Mouse (Mus musculus) hindbrain, embryonic 14.5 days (tissue): ENCODE data around the gene Irak4. TPM values are rescaled to one million over a fixed set of nuclear protein-coding genes. Genes with fewer than 3 reads are reported as not detected.

Experiments used
- ATAC-seq: fragments of 200-750 bp; cut with Nextera tagmentation; 2 replicates; pipeline ENCODE4 v1.8.0; 2017; ENCODE audit warnings: moderate number of reproducible peaks, mild to moderate bottlenecking, moderate TSS enrichment, moderate library complexity; ENCODE audit not compliant: low FRiP score
- DNase-seq: peaks from one replicate; pipeline ENCODE4 v3.0.0-alpha.2; 2015; ENCODE audit warnings: low spot score
- H3K27ac ChIP-seq: fragments of 300-500 bp; sonication (generic); 2 replicates; pipeline ENCODE4 v1.5.1; 2014; ENCODE audit warnings: mild to moderate bottlenecking, moderate library complexity
- H3K27me3 ChIP-seq: fragments of 300-500 bp; sonication (generic); 2 replicates; pipeline ENCODE4 v1.6.1; 2014; ENCODE audit warnings: mild to moderate bottlenecking, low read length, mixed read lengths; ENCODE audit not compliant: control insufficient read depth, insufficient read depth
- H3K36me3 ChIP-seq: fragments of 300-500 bp; sonication (generic); replicated peaks from 2 replicates; pipeline ENCODE4 v1.6.1; 2014; ENCODE audit not compliant: control insufficient read depth, insufficient read depth
- H3K4me1 ChIP-seq: fragments of 300-500 bp; sonication (generic); replicated peaks from 2 replicates; pipeline ENCODE4 v1.6.1; 2014; ENCODE audit warnings: antibody characterized with exemption, low read length, mixed read lengths; ENCODE audit not compliant: control insufficient read depth, insufficient read depth
- H3K4me2 ChIP-seq: fragments of 300-500 bp; sonication (generic); replicated peaks from 2 replicates; pipeline ENCODE4 v1.6.1; 2014; ENCODE audit warnings: mild to moderate bottlenecking, moderate library complexity
- H3K4me3 ChIP-seq: fragments of 300-500 bp; sonication (generic); replicated peaks from 2 replicates; pipeline ENCODE4 v1.5.1; 2014; ENCODE audit warnings: mild to moderate bottlenecking, low read length
- H3K9ac ChIP-seq: fragments of 300-500 bp; sonication (generic); 2 replicates; pipeline ENCODE4 v1.6.1; 2014
- H3K9me3 ChIP-seq: fragments of 300-500 bp; sonication (generic); 2 replicates; pipeline ENCODE4 v1.6.1; 2016; ENCODE audit warnings: low read length; ENCODE audit not compliant: control insufficient read depth
- WGBS: fragments of 180-500 bp; shearing (Covaris S2); extraction: QIAGEN DNeasy Blood & Tissue Kit; methylation state at CpG from one replicate; pipeline ENCODE4 v1.1.7; 2014; 5-methylcytosine and 5-hydroxymethylcytosine counted together
- polyA plus RNA-seq: library from polyadenylated mRNA; unstranded; fragments of >200 nt; fragmentation: Nextera tagmentation; extraction: Ambion mirVana; gene quantifications from 2 replicates; pipeline ENCODE4 v1.2.1, GENCODE M21; 2014

Irak4 gene
- polyA plus RNA-seq, 1 experiment from 2014 or later = 1.5 TPM

DNA sequence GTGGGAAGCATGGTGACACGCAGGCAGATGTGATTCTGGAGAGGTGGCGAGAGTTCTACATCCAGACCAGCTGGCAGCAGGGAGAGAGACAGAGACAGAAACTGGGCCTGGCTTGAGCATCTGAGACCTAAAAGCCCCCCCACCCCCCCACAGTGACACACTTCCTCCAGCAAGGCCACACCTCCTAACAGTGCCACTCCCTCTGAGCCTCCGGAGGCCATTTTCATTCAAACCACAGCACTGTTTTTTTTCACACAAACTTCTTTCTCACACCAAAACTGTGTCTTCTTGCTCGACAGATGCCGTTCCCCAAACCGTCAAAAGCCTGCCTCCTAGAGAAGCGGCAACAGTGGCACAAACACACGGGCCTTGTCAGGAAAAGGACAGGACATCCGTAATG, 10.1 kb downstream of the Irak4 start:
- Histone ChIP-seq H3K27ac (no peak overlapping the region), H3K4me2 (no peak overlapping the region), H3K9me3 (peaks cover 5% of the 10 kb centered on the region; the same call in 1 of the 2 replicates), H3K27me3 (no peaks in the 10 kb centered on the region), H3K4me1 (no peaks in the 10 kb centered on the region), H3K9ac (no peak overlapping the region), H3K36me3 (no peaks in the 10 kb centered on the region), H3K4me3 (no peak overlapping the region)
- no peak for ATAC-seq
- 94% methylated on average over 9 of the region's 9 CpGs for WGBS
- no peak for DNase-seq

DNA sequence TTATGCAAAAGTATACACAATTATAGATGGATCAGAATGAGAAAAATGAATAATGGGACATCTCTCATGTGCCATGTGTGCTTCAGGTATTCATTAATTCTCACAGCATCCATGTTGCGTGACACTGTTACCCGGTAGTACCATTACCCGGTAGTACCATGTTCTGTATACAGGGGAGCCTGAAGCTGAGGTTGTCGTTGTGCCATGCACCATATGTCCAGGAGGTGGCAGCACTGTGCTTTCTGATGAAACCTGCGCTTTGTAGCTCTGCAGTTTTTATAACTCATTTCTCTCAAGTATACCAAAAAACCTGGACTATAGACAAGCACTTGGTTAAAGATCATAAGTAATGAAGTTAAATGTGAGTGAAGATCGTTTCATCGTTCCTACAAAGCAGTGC, 14.0 kb downstream of the Irak4 start:
- H3K4me1 ChIP-seq = no peaks in the 10 kb centered on the region
- H3K36me3 ChIP-seq = no peaks in the 10 kb centered on the region
- no peaks in the 10 kb centered on the region for H3K9me3 ChIP-seq
- no peaks in the 10 kb centered on the region for H3K27me3 ChIP-seq
- peak; percentile 95 for DNase-seq
- H3K9ac ChIP-seq = no peak overlapping the region
- H3K4me3 ChIP-seq = no peak overlapping the region
- H3K27ac ChIP-seq = no peak overlapping the region
- WGBS = 26% methylated on average over 7 of the region's 7 CpGs
- ATAC-seq = peak; percentile 76; the same call in 1 of the 2 replicates
- no peak overlapping the region for H3K4me2 ChIP-seq

DNA sequence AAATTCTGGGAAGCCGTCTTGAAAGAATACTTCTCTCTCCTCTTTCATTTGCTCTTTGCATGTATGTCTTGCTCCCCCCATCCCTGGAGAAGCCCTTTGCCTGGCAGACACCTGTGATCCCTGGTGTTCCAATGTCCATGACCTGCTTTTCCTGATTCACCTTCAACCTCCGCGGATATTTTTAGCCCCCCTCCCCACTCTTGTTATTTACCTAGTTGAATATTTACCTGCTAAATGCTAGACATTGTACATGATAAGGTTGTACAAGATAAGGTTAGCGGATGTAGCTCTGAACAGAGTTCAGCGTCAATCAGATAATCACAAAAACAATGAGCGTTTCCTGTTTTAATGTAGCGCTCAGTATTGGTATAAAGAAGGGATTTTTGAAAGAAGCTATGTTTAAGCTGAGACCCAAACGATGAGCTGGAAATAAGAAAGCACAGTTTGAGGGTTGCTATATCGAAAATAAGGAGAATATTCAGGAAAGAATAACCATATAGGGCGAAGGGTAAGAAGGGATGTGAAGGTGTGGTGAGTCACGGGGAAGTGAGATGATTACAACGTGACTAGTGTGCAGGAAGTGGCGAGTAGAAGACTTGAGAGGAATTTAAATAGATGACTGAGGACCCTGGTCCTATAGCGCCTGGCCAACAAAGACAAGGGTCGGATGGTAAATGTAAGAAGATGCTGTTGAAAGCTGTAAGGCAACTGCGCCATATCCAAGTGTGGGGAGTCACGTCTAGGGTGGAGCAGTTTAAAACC, 15.6 kb downstream of the Irak4 start:
- ATAC-seq (no peak), DNase-seq (no peak)
- Histone ChIP-seq H3K9me3 (no peaks in the 10 kb centered on the region), H3K27me3 (no peaks in the 10 kb centered on the region), H3K36me3 (no peaks in the 10 kb centered on the region), H3K4me1 (no peaks in the 10 kb centered on the region), H3K27ac (no peak overlapping the region), H3K4me3 (no peak overlapping the region), H3K4me2 (no peak overlapping the region), H3K9ac (no peak overlapping the region)
- 87% methylated on average over 17 of the region's 17 CpGs for WGBS

DNA sequence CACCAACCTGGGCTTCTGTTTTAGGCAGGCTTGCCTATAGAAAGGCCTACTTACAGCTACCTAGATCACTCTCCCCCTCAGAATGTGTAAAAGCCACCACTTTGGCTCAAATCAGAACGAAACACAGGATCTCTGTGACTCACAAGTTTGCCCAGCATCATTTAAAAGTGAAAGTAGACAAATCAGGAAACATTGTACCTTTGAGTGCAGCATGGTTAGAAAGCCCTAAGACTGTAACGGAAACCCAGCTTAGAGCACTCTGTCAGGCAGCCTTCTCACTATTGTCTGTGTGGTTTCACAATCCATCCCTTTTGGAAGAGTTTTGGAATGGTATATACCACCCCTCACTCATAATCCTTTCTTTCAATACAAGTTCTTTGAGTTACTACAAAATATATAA, 21.5 kb downstream of the Irak4 start:
- Histone ChIP-seq H3K4me1 (no peaks in the 10 kb centered on the region), H3K9me3 (no peaks in the 10 kb centered on the region), H3K27me3 (no peaks in the 10 kb centered on the region), H3K36me3 (no peaks in the 10 kb centered on the region), H3K27ac (no peak overlapping the region), H3K9ac (no peak overlapping the region), H3K4me2 (no peak overlapping the region), H3K4me3 (no peak overlapping the region)
- 86% methylated on average over 2 of the region's 2 CpGs for WGBS
- no peak for DNase-seq
- ATAC-seq = no peak

- Histone ChIP-seq H3K27me3 (no peaks in the 10 kb centered on the region), H3K4me1 (no peaks in the 10 kb centered on the region), H3K27ac (no peak overlapping the region), H3K36me3 (no peaks in the 10 kb centered on the region), H3K9me3 (no peaks in the 10 kb centered on the region), H3K4me3 (no peak overlapping the region), H3K9ac (no peak overlapping the region), H3K4me2 (no peak overlapping the region)
- ATAC-seq (no peak), DNase-seq (no peak)
- 92% methylated on average over 9 of the region's 9 CpGs for WGBS
These were observed 22.4 kb downstream of the Irak4 start for GRCm38 (mm10) chr15:94565854-94566253.

DNA sequence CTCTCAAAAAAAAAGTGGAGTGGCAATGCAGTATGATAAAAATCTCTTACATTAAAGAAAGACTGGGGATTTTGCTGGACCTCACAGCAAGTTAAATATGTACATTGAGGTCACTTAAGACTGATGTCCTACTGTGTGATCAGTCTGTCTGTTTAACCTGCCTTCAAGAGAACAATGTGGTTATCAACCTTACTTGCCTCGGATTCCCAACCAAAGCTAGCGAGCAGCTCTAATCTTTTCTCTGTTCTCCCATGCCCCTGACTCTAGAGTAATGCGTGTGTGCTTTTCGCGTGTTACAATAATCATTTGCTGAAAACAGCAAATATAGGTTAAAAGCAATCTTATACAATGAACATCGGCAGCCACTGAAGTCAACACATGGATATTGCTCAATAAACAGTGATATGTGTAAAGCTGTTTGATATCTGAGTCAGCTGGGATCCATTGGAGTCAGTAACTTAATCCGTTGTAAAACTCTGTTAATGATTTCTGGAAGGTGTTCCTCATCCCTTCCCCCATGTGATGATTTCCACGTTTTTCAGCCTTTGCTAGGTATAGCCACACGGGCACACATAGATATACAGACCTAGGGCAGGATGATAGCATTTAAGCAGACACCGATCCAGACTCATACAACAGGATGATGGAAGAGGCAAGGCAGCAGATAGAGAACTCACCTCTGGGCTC, 25.2 kb downstream of the Irak4 start:
- DNase-seq (no peak), ATAC-seq (no peak)
- no peak overlapping the region for H3K4me3 ChIP-seq
- H3K4me1 ChIP-seq = no peaks in the 10 kb centered on the region
- no peak overlapping the region for H3K27ac ChIP-seq
- H3K9ac ChIP-seq = no peak overlapping the region
- no peaks in the 10 kb centered on the region for H3K27me3 ChIP-seq
- no peaks in the 10 kb centered on the region for H3K36me3 ChIP-seq
- no peak overlapping the region for H3K4me2 ChIP-seq
- no peaks in the 10 kb centered on the region for H3K9me3 ChIP-seq
- WGBS = 89% methylated on average over 10 of the region's 10 CpGs

DNA sequence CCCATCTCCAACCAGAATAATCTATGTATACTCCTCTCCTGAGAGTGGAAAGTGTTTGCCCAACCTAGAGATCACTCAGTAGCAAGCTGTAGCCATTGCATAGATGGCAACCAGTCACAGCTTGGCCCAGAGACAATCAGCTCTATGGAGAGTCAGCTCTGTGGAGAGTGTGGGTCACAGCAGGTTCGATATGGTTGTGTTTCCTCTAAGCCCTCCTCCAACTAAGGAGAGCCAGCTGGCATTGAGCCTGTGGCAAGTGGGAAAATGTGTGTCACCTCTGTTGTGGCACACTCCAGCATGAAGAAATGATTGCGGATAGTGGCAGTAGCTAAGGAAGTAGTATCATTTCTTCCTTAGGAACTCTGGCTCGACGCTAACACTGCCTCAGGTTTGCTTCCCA, 28.1 kb downstream of the Irak4 start:
- no peak for DNase-seq
- no peaks in the 10 kb centered on the region for H3K9me3 ChIP-seq

GRCm38 (mm10) chr15:94572746-94573145, 29.3 kb downstream of the Irak4 start:
- no peak overlapping the region for H3K4me3 ChIP-seq
- H3K9me3 ChIP-seq = no peaks in the 10 kb centered on the region
- H3K4me1 ChIP-seq = no peaks in the 10 kb centered on the region
- no peak overlapping the region for H3K27ac ChIP-seq
- 64% methylated on average over 8 of the region's 8 CpGs for WGBS
- no peaks in the 10 kb centered on the region for H3K27me3 ChIP-seq
- H3K9ac ChIP-seq = no peak overlapping the region
- DNase-seq (no peak), ATAC-seq (no peak)
- H3K36me3 ChIP-seq = no peaks in the 10 kb centered on the region
- no peak overlapping the region for H3K4me2 ChIP-seq

More for the DNA sequence above, 28.1 kb downstream of the Irak4 start:
- no peak overlapping the region for H3K4me2 ChIP-seq
- no peak overlapping the region for H3K4me3 ChIP-seq
- no peaks in the 10 kb centered on the region for H3K27me3 ChIP-seq
- ATAC-seq = no peak
- WGBS = 90% methylated on average over 4 of the region's 4 CpGs
- no peaks in the 10 kb centered on the region for H3K4me1 ChIP-seq
- H3K36me3 ChIP-seq = no peaks in the 10 kb centered on the region
- no peak overlapping the region for H3K27ac ChIP-seq
- no peak overlapping the region for H3K9ac ChIP-seq

DNA sequence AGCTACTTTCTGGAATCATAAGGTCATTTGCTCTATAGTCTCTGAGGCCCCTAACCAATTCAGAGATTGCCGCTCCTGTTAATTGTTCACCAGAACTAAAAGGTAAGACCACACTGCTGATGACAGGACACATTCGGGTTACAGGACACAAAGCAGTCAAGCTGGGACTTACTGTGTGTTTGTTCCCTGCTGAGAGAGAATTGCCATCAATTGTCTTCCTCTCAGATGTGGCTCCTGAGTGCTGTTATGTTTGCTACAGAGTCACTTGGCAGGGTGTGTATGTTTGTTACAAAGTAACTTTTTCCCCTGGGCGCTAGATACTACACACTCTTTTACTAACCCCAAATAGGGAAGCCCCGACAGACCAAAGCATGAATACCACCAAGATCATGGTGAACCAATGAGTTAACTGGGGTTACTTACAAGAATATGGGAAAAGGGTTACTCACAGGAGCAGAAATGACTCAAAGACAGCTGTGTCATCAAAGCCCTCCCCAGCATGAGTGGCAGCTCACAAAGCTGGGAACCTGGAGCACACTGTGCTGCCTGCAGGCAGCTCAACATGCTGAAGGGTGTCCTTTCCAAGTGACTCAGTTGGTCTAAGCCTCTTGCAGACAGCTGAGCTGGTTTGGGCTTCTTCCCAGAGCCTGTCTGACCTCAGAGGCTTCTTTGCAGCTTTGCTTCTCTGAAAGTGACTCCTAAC, 31.3 kb downstream of the Irak4 start:
- WGBS = 51% methylated on average over 4 of the region's 4 CpGs

More for the DNA sequence above, 31.3 kb downstream of the Irak4 start:
- ATAC-seq (no peak), DNase-seq (no peak)
- H3K27me3 ChIP-seq = no peaks in the 10 kb centered on the region
- H3K4me1 ChIP-seq = no peaks in the 10 kb centered on the region
- H3K9ac ChIP-seq = no peak overlapping the region
- H3K27ac ChIP-seq = no peak overlapping the region
- no peaks in the 10 kb centered on the region for H3K9me3 ChIP-seq
- no peak overlapping the region for H3K4me2 ChIP-seq
- peaks cover 16% of the 10 kb centered on the region for H3K36me3 ChIP-seq
- no peak overlapping the region for H3K4me3 ChIP-seq
